Mouse (Mus musculus) C2C12 (cell line): Measurements from ENCODE around the gene Cdc42bpa. TPM values are rescaled to one million over a fixed set of nuclear protein-coding genes. Genes with fewer than 3 reads are reported as not detected.

Experiments
- H3K27me3 ChIP-seq: one replicate; pipeline ENCODE4 v1.6.1; 2011; ENCODE audit not compliant: control insufficient read depth, insufficient read depth, insufficient read length
- H3K36me3 ChIP-seq: one replicate; pipeline ENCODE4 v1.6.1; 2011; ENCODE audit not compliant: control insufficient read depth, insufficient read depth
- H3K4me3 ChIP-seq: one replicate; pipeline ENCODE4 v1.5.1; 2011; ENCODE audit warnings: mild to moderate bottlenecking, control low read depth; ENCODE audit not compliant: poor library complexity, insufficient read depth, severe bottlenecking
- H3K79me2 ChIP-seq: one replicate; pipeline ENCODE4 v1.6.1; 2011; ENCODE audit not compliant: control insufficient read depth, insufficient read depth
- H3K79me3 ChIP-seq: one replicate; pipeline ENCODE4 v1.6.1; 2011; ENCODE audit warnings: low read depth, control low read depth
- H3ac ChIP-seq: one replicate; pipeline ENCODE3; 2011; ENCODE audit warnings: low read depth; ENCODE audit not compliant: control insufficient read depth, insufficient read length
- CEBPB ChIP-seq: IDR thresholded peaks from one replicate; pipeline ENCODE4 v1.6.1; 2011; ENCODE audit warnings: low read depth, mild to moderate bottlenecking, control low read depth, moderate library complexity
- CTCF ChIP-seq: IDR thresholded peaks from one replicate; pipeline ENCODE4 v1.5.1; 2011; ENCODE audit not compliant: control insufficient read depth, insufficient read depth, insufficient read length
- FOSL1 ChIP-seq: IDR thresholded peaks from one replicate; pipeline ENCODE4 v1.8.0; 2011; ENCODE audit warnings: mild to moderate bottlenecking, low read length; ENCODE audit not compliant: poor library complexity, insufficient read depth, severe bottlenecking
- MAX ChIP-seq: IDR thresholded peaks from one replicate; pipeline ENCODE4 v1.6.1; 2011; ENCODE audit warnings: mild to moderate bottlenecking, control low read depth
- MYOD1 ChIP-seq: IDR thresholded peaks from one replicate; pipeline ENCODE4 v1.6.1; 2011; ENCODE audit warnings: low read depth; ENCODE audit not compliant: control insufficient read depth, insufficient read length
- MYOG ChIP-seq: IDR thresholded peaks from one replicate; pipeline ENCODE4 v1.6.1; 2011; ENCODE audit not compliant: control insufficient read depth, insufficient read length; ENCODE audit errors: extremely low read depth
- USF1 ChIP-seq: IDR thresholded peaks from one replicate; pipeline ENCODE4 v1.6.1; 2011; ENCODE audit warnings: low read depth, mild to moderate bottlenecking, control low read depth, moderate library complexity
- polyA plus RNA-seq: library from polyadenylated mRNA; unstranded; fragments of >200 nt; fragmentation: generic; extraction: Trizol; gene quantifications from one replicate; pipeline ENCODE4 v1.2.1, GENCODE M21; 2012; ENCODE audit warnings: missing spikeins

Gene Cdc42bpa
- polyA plus RNA-seq, 1 experiment = 10.7 TPM

- H3K27me3 ChIP-seq = no peaks in the 10 kb centered on the region
- no peaks in the 10 kb centered on the region for H3K36me3 ChIP-seq
- no peak overlapping the region for H3ac ChIP-seq
- H3K4me3 ChIP-seq = no peak overlapping the region
- no peak for TF ChIP-seq MYOG
- TF ChIP-seq FOSL1 = no peak
- no peak for TF ChIP-seq USF1
- no peak for TF ChIP-seq MAX
- TF ChIP-seq CEBPB = no peak
- TF ChIP-seq CTCF = no peak
- no peak for TF ChIP-seq MYOD1
- no peaks in the 10 kb centered on the region for H3K79me3 ChIP-seq
- no peaks in the 10 kb centered on the region for H3K79me2 ChIP-seq
Measured at GRCm38 (mm10) chr1:179923661-179924405, 36.4 kb upstream of the Cdc42bpa start.

- no peak for TF ChIP-seq MYOG
- no peak for TF ChIP-seq MAX
- no peak for TF ChIP-seq MYOD1
- no peak for TF ChIP-seq CEBPB
- no peak for TF ChIP-seq USF1
- TF ChIP-seq CTCF = no peak
- TF ChIP-seq FOSL1 = no peak
- H3K79me3 ChIP-seq = no peaks in the 10 kb centered on the region
- no peaks in the 10 kb centered on the region for H3K27me3 ChIP-seq
Measured at GRCm38 (mm10) chr1:179926240-179926639, 34.0 kb upstream of the Cdc42bpa start.

DNA sequence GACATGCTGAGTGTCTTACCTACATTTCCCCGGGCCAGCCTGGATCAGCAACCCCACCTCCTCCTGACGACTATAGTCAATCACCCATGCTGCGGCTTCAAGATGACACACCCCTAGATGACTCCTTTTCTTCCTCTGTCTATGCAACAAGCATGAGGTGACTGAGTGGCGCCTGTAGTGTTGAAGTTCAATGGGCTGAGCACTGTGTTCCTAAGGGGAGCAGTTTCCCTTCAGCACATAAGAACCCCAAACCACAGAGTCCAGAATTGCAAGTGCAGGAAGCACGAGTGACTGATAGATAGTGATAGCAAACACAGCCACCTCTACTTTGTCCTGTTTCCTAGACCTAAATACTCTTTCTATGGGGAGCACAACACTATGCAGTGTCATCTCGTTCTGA is 33.2 kb upstream of the Cdc42bpa start:
- no peak overlapping the region for H3ac ChIP-seq
- H3K36me3 ChIP-seq = no peaks in the 10 kb centered on the region
- TF ChIP-seq MYOG (no peak), MAX (no peak), CTCF (no peak), USF1 (no peak), CEBPB (no peak), FOSL1 (no peak)

More at GRCm38 (mm10) chr1:179926240-179926639, 34.0 kb upstream of the Cdc42bpa start:
- no peaks in the 10 kb centered on the region for H3K79me2 ChIP-seq
- H3K4me3 ChIP-seq = no peak overlapping the region
- H3K36me3 ChIP-seq = no peaks in the 10 kb centered on the region
- no peak overlapping the region for H3ac ChIP-seq

DNA sequence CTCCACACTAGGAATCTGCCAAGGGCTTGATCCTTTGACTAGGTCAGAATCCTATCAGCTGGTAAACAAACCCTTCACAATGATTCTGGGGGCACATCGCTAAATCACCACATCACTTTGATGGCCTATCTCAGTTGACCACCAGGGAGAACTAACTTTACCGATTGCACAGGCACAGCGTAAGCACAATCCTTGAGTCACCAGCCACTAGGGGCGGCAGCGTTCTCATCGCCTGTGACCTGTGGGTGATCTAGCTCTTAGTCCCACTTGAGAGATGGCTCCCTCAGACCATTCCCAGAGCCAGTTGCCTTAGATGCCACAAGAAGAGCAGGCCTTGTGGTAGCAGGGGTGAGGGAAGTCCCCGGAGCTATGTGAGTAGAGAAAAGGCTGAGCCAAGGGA is 31.4 kb upstream of the Cdc42bpa start:
- H3K79me2 ChIP-seq = no peaks in the 10 kb centered on the region
- TF ChIP-seq FOSL1 = no peak
- no peak for TF ChIP-seq CEBPB
- TF ChIP-seq MAX = no peak
- TF ChIP-seq CTCF = no peak
- TF ChIP-seq MYOD1 = no peak
- TF ChIP-seq USF1 = no peak
- no peaks in the 10 kb centered on the region for H3K79me3 ChIP-seq
- no peaks in the 10 kb centered on the region for H3K36me3 ChIP-seq
- no peak overlapping the region for H3ac ChIP-seq
- H3K27me3 ChIP-seq = no peaks in the 10 kb centered on the region
- no peak overlapping the region for H3K4me3 ChIP-seq

More for the DNA sequence above, 33.2 kb upstream of the Cdc42bpa start:
- H3K79me2 ChIP-seq = no peaks in the 10 kb centered on the region
- no peak overlapping the region for H3K4me3 ChIP-seq
- H3K27me3 ChIP-seq = no peaks in the 10 kb centered on the region
- H3K79me3 ChIP-seq = no peaks in the 10 kb centered on the region

- H3K27me3 ChIP-seq = no peaks in the 10 kb centered on the region
- no peak overlapping the region for H3K4me3 ChIP-seq
- no peaks in the 10 kb centered on the region for H3K79me3 ChIP-seq
- no peaks in the 10 kb centered on the region for H3K79me2 ChIP-seq
- no peaks in the 10 kb centered on the region for H3K36me3 ChIP-seq
- TF ChIP-seq CTCF (no peak), CEBPB (no peak), MYOG (no peak), USF1 (no peak), MAX (no peak)
- no peak overlapping the region for H3ac ChIP-seq
Measured at GRCm38 (mm10) chr1:179931247-179931646, 29.0 kb upstream of the Cdc42bpa start.

DNA sequence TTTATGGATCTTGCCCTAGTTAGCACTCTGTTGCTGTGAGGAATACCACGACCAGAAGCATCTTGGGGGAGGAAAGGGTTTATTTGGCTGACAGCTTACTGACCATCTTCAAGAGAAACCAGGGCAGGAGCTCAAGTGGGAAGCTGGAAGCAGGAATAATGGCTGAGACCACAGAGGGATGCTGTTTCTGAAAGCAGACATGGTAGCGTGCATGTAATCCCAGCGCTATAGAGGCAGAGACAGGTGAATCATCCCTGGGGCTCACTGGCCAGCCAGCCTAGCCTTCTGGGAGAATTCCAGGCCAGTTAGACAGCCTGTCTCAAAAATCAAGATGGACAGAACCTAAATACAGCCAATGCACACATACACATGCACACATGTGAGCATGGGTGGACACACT is 26.2 kb upstream of the Cdc42bpa start:
- Histone ChIP-seq H3ac (no peak overlapping the region), H3K4me3 (no peak overlapping the region)
- TF ChIP-seq CEBPB (no peak), MAX (no peak)

More for the DNA sequence above, 26.2 kb upstream of the Cdc42bpa start:
- Histone ChIP-seq H3K36me3 (no peaks in the 10 kb centered on the region), H3K79me3 (no peaks in the 10 kb centered on the region), H3K79me2 (no peaks in the 10 kb centered on the region), H3K27me3 (no peaks in the 10 kb centered on the region)
